Mouse (Mus musculus): Measurements from ENCODE around the gene Ugt1a9.

GRCm38 (mm10) chr1:88255989-88256754 is 185.6 kb downstream of the Ugt1a9 start:
- no peak for TF ChIP-seq GATA1 (IDR thresholded peaks at IDR 0.05; ENCODE audit: borderline replicate concordance, low read length)
- no peak for TF ChIP-seq FLI1 (IDR thresholded peaks at IDR 0.05; ENCODE audit: low read length)
